Mouse (Mus musculus) left cerebral cortex, postnatal 14 days (tissue): Measurements from ENCODE around the gene Hspa5. TPM values are rescaled to one million over a fixed set of nuclear protein-coding genes. Genes with fewer than 3 reads are reported as not detected.
A peak's percentile ranks its signal among the peaks of the same experiment; 100 is the strongest.
"Not testable (repeated sequence)": the region's sequence is repeated elsewhere in the genome, so short reads cannot be mapped to it uniquely, and the experiment has no call there.

ENCODE experiments used
- DNase-seq, 2 experiments: peaks; one replicate each; pipeline ENCODE4 v3.0.0; 2021 to 2022; ENCODE audit warnings: low spot score in 2 of 2, mixed read lengths in 1 of 2
- intact Hi-C: fragments of 180-260 bp; cut with DNase I; formaldehyde crosslinking; loops from one replicate; pipeline ENCODE4 v1.15.1; 2025
- total RNA-seq, 2 experiments: library from RNA; stranded (reverse); gene quantifications; 2 replicates each; pipeline ENCODE4 v1.2.3; 2021

Hspa5 gene
- total RNA-seq, 2 experiments from 2014 or later = 260 to 334 TPM

- intact Hi-C loops = no loop called here
- no peak for DNase-seq
Measured at GRCm38 (mm10) chr2:34762872-34763271, 8.9 kb upstream of the Hspa5 start.

GRCm38 (mm10) chr2:34764801-34765200, 7.0 kb upstream of the Hspa5 start:
- intact Hi-C loops = no loop called here
- DNase-seq = no peak

- DNase-seq = no peak
- intact Hi-C loops = no loop called here
Measured at GRCm38 (mm10) chr2:34770049-34770448, 1.7 kb upstream of the Hspa5 start.

- no peak for DNase-seq
- intact Hi-C loops = no loop called here
Measured at GRCm38 (mm10) chr2:34770951-34771350, 819 bp upstream of the Hspa5 start.

- peak; percentile 26 to 27 for DNase-seq
- intact Hi-C loops = loop anchor here (1.0 kb wide), 1 partner anchor 18 kb away; no protein-coding TSS in a partner anchor
Measured at GRCm38 (mm10) chr2:34772252-34773235, 774 bp downstream of the Hspa5 start.

GRCm38 (mm10) chr2:34773673-34774072, 1.9 kb downstream of the Hspa5 start:
- intact Hi-C loops = no loop called here

GRCm38 (mm10) chr2:34774493-34774892, 2.7 kb downstream of the Hspa5 start:
- no peak for DNase-seq
- intact Hi-C loops = no loop called here

More at GRCm38 (mm10) chr2:34773673-34774072, 1.9 kb downstream of the Hspa5 start:
- DNase-seq = no peak

DNA sequence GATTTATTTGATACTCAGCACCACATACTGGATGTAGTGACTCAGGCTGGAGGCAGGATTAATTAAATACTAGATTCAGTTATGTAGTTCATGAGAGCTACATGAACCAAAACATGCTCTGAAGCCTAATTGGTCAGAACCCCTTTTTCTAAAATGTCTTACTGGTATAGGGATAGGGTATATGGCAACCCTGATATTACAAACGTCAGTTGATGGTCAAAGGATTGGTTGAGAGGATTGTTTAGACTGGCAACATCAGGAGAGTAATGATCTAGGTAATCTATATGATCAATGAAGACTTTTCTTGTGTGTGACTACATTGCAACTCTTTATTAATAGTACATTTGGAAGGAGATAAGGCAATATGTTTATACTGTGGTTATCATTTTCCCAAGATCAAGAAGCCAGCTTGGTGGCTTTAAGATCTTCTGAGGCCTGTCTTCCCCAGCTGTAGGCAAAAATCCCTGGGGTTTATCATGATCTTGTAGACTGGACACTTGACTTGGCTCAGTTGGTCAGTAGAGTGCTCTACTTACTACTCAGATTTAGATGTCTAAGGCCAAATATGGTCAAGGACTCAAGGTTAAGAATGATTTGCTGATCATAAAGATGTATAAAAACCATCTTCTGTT, 5.6 kb downstream of the Hspa5 start:
- DNase-seq = no peak
- intact Hi-C loops = no loop called here

- no peak for DNase-seq
- intact Hi-C loops = no loop called here
Measured at GRCm38 (mm10) chr2:34783064-34784020, 11.6 kb downstream of the Hspa5 start.

DNA sequence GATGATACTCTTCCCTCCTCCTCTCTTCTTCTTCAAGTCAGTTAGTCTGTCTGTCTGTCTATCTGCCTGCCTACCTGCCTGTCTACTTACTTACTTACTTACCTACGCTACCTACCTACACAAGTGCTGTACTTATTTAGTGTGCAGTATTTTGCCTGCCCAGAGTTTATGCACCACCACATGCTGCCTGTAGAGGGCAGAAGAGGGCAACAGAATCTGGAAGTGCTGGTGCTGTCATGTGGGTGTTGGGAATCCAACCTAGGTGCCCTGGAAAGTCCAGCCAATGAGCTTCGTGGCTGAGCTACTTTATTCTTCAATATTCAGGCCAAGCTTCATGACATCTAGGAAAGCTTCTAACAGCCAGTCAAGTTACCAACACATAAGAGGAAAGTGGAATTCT, 12.3 kb downstream of the Hspa5 start:
- peak; percentile 34 to 36 for DNase-seq
- intact Hi-C loops = no loop called here

DNA sequence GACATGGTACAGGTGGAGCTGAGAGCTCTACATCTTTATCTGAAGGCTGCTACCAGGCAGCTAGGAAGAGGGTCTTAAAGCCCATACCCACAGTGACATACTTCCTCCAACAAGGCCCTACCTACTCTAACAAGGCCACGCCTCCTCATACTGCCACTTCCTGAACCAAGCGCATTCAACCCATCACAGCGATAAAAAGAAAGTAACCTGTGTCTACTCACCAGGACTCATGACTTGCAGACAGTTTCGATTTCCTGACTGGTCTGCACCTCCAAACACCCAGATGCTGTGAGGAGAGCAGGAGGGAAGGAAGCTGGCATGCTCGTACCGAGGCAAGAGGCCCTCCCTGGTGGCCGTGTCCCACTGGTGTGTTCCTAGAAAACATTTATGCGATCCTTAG, 18.5 kb downstream of the Hspa5 start:
- no peak for DNase-seq
- intact Hi-C loops = loop anchor here (10.0 kb wide), 1 partner anchor 315 kb away; the partner anchor contains the start of genes AI182371 and Cntrl

GRCm38 (mm10) chr2:34792543-34792942, 20.8 kb downstream of the Hspa5 start:
- not testable (repeated sequence) for DNase-seq
- intact Hi-C loops = loop anchor here (10.0 kb wide), 1 partner anchor 312 kb away; the partner anchor contains the start of genes AI182371 and Cntrl

- no peak for DNase-seq
- intact Hi-C loops = loop anchor here (10.0 kb wide), 1 partner anchor 310 kb away; the partner anchor contains the start of genes AI182371 and Cntrl
Measured at GRCm38 (mm10) chr2:34794511-34794910, 22.7 kb downstream of the Hspa5 start.

DNA sequence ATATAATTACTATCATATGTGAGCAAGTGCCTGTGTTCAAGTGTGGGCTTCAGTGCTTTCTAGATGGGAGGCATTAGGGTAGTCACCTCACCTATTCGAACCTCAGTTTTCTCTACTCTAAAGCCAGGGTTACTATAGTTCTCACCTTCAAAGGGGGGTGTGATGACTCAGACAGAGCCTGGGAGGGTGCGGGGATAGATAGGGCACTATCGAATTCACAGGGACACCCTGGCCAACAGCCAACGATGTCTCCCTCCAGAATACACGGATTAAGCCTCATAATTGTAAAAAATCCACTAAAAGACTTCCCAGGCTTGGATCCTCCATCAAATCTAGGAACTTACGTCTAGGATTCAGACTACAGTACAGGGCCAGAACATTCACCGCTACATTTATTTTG, 23.7 kb downstream of the Hspa5 start:
- DNase-seq = no peak
- intact Hi-C loops = loop anchor here (10.0 kb wide), 1 partner anchor 309 kb away; the partner anchor contains the start of genes AI182371 and Cntrl

GRCm38 (mm10) chr2:34799357-34800256, 27.8 kb downstream of the Hspa5 start, which contains the start of gene Rabepk:
Gene Rabepk (minus strand): TSS chr2:34799912.
- intact Hi-C loops = loop anchor here (10.0 kb wide), 1 partner anchor 305 kb away; the partner anchor contains the start of genes AI182371 and Cntrl
- DNase-seq = peak; percentile 55 to 67

DNA sequence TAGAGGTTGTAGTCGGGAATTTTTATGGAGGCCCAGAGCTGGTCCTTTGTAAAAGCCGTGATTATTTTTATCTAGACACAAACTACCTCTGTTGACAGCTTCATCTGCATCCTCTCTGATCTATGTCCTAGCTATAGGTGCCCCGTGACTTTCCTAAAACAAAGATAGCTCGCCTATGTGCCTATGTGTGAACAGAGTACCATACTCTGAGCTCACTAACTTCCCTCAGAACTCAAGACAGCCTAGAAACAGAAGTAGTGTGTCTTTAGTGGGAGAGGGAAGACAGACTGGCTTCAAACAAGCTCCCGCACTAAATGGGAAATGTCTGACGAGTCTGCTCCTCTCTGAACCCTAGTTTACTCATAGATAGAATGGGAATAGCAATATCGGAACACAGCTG, 28.6 kb downstream of the Hspa5 start:
- intact Hi-C loops = no loop called here
- DNase-seq = no peak

DNA sequence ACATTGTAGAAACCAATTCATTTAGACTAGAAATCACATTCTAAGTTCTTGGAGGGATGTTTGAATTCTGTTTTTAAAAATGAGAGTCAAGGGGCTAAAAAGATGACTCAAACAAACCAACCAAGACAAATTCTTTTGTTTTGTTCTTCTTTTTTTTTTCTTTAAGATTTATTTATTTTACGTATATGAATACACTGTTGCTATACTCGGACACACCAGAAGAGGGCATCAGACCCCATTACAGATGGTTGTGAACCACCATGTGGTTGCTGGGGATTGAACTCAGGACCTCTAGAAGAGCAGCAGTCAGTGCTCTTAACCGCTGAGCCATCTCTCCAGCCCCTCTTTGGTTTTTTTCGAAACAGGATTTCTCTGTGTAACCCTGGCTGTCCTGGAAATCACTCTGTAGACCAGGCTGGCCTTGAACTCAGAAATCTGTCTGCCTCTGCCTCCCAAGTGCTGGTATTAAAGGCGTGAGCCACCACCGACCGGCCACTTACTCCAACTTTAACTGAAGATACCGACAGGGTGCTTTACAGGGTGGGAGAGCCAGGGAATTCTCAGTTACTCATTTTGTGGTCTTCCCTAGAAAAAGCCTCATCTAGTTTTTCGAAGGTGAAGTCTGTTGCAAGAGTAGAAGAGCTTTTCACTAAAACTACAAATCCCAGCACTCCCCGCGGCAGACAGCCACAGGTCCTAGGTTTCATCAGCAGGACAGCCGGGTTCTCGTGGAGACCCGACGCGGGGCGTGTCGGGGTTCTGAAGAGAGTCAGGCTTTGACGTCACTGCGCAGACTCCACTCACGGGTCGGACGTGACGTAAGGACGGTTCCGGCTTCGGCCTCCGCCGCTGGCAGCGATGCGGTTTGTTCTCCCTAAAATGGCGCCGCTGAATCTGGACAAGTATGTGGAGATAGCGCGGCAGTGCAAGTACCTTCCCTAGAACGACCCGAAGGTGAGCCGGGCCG, 30.0 kb downstream of the Hspa5 start:
- intact Hi-C loops = no loop called here
- peak; percentile 98 to 99 for DNase-seq
